Mouse (Mus musculus): ENCODE data around the gene Cped1.

- TF ChIP-seq EP300 (IDR thresholded peaks at IDR 0.05; ENCODE audit: low read depth) (no peak), CTCF (IDR thresholded peaks at IDR 0.05; ENCODE audit: low read depth) (no peak)
Measured at GRCm38 (mm10) chr6:21959909-21960308, 25.8 kb upstream of the Cped1 start.
